Mouse (Mus musculus) heart, embryonic 16.5 days (tissue): ENCODE results near the gene Slc1a4. TPM values are rescaled to one million over a fixed set of nuclear protein-coding genes. Genes with fewer than 3 reads are reported as not detected.

ENCODE experiments used
- ATAC-seq: fragments of 200-750 bp; cut with Nextera tagmentation; replicated peaks from 2 replicates; pipeline ENCODE4 v1.8.0; 2017; ENCODE audit warnings: moderate number of reproducible peaks; ENCODE audit not compliant: insufficient read depth, low FRiP score; ENCODE audit errors: extremely low read depth
- H3K27ac ChIP-seq: fragments of 300-500 bp; sonication (generic); 2 replicates; pipeline ENCODE4 v1.5.1; 2014; ENCODE audit warnings: mild to moderate bottlenecking, low read length, control low read depth, moderate library complexity
- H3K27me3 ChIP-seq: fragments of 300-500 bp; sonication (generic); 2 replicates; pipeline ENCODE4 v1.6.1; 2014; ENCODE audit warnings: low read length, mixed read lengths; ENCODE audit not compliant: control insufficient read depth, insufficient read depth
- H3K36me3 ChIP-seq: fragments of 300-500 bp; sonication (generic); 2 replicates; pipeline ENCODE4 v1.6.1; 2014; ENCODE audit not compliant: control insufficient read depth, insufficient read depth
- H3K4me1 ChIP-seq: fragments of 300-500 bp; sonication (generic); 2 replicates; pipeline ENCODE4 v1.6.1; 2014; ENCODE audit warnings: low read length, mixed read lengths; ENCODE audit not compliant: control insufficient read depth, insufficient read depth
- H3K4me2 ChIP-seq: fragments of 300-500 bp; sonication (generic); 2 replicates; pipeline ENCODE4 v1.6.1; 2014; ENCODE audit warnings: low read depth, mild to moderate bottlenecking, control low read depth, low read length
- H3K4me3 ChIP-seq: fragments of 300-500 bp; sonication (generic); 2 replicates; pipeline ENCODE4 v1.5.1; 2014; ENCODE audit warnings: mild to moderate bottlenecking, control low read depth, low read length
- H3K9ac ChIP-seq: fragments of 300-500 bp; sonication (generic); 2 replicates; pipeline ENCODE4 v1.6.1; 2014; ENCODE audit warnings: low read length, control low read depth
- H3K9me3 ChIP-seq: fragments of 300-500 bp; sonication (generic); replicated peaks from 2 replicates; pipeline ENCODE4 v1.6.1; 2016; ENCODE audit warnings: low read length; ENCODE audit not compliant: control insufficient read depth
- WGBS: fragments of 180-500 bp; shearing (Covaris S2); extraction: QIAGEN DNeasy Blood & Tissue Kit; methylation state at CpG from one replicate; pipeline ENCODE4 v1.1.7; 2014; 5-methylcytosine and 5-hydroxymethylcytosine counted together
- polyA plus RNA-seq: library from polyadenylated mRNA; unstranded; fragments of >200 nt; fragmentation: Nextera tagmentation; extraction: Ambion mirVana; gene quantifications from 2 replicates; pipeline ENCODE4 v1.2.1, GENCODE M21; 2015

Slc1a4 gene
- polyA plus RNA-seq, 1 experiment from 2014 or later: 8.3 TPM

DNA sequence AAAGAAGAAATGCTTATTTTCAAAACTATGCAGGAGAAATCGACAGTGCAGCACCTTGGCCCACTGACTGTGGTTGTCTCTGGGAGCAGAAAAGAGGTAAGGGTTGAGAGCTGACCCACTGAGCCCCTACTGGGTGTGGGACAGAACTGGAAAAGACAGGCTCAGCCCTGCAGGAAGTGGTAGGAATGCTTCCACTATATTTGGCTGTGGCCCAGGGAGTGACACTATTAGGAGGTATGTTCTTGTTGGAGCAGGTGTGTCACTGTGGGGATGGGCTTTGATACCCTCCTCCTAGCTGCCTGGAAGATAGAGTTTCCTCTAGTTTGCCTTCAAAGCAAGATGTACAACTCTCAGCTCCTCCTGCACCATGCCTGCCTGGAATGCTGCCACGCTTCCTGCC is 16.0 kb upstream of the Slc1a4 start:
- peaks cover 2% of the 10 kb centered on the region; the same call in 1 of the 2 replicates for H3K9me3 ChIP-seq
- H3K9ac ChIP-seq: no peak overlapping the region
- H3K4me3 ChIP-seq: no peak overlapping the region
- no peak overlapping the region for H3K4me2 ChIP-seq
- H3K27ac ChIP-seq: no peak overlapping the region
- WGBS: 79% methylated on average over 2 of the region's 2 CpGs
- H3K4me1 ChIP-seq: peaks cover 8% of the 10 kb centered on the region
- no peaks in the 10 kb centered on the region for H3K36me3 ChIP-seq
- no peaks in the 10 kb centered on the region for H3K27me3 ChIP-seq
- ATAC-seq: no peak

DNA sequence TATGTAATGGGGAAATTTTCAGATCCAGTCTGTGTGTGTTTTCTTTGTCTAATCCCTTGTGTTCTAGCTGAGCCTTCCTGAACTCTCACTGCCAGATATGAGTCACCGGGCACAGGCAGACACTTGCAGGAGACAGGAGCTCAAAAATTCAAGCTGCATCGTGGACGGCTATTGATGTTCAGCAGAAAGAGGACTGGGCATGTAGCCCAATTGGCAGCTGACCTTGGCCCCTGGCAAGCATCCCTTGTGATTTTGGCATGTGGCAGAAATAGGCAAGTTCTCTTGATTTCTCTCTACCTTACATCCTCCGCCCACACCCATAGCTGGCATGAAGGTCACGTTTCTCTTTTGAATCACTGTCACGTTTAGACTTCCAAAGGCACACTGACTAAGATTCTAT is 15.0 kb upstream of the Slc1a4 start:
- Histone ChIP-seq H3K9me3 (peaks cover 2% of the 10 kb centered on the region; the same call in 1 of the 2 replicates), H3K27ac (peak overlapping the region; percentile 72; the same call in 1 of the 2 replicates), H3K4me3 (no peak overlapping the region), H3K27me3 (no peaks in the 10 kb centered on the region), H3K9ac (no peak overlapping the region), H3K4me2 (peak overlapping the region; percentile 17; the same call in 1 of the 2 replicates), H3K36me3 (no peaks in the 10 kb centered on the region), H3K4me1 (peaks cover 8% of the 10 kb centered on the region)
- 32% methylated on average over 6 of the region's 6 CpGs for WGBS
- peak; percentile 80 for ATAC-seq

DNA sequence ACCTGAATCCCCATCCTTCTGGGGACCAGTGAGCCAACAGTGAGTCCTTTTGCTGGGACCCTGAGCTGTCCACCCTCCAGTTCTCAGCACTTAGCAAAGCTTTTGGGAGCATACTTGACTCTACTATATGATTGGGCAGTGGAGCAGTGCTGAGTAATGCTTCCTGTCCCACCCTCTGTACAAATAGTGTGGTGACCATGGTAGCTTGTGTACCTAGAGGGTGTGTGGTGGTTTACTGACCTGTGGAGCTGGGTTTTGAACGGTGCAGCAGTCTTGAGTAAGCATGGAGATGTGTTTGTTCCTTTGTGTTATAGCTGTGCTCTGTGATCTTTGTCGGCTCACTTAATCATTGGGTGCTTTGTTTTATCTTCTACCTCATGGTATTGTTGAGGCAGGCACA is 13.9 kb upstream of the Slc1a4 start:
- Histone ChIP-seq H3K9me3 (peaks cover 2% of the 10 kb centered on the region; the same call in 1 of the 2 replicates), H3K4me3 (no peak overlapping the region), H3K9ac (no peak overlapping the region), H3K27ac (no peak overlapping the region), H3K4me2 (no peak overlapping the region), H3K27me3 (no peaks in the 10 kb centered on the region), H3K4me1 (peaks cover 8% of the 10 kb centered on the region), H3K36me3 (no peaks in the 10 kb centered on the region)
- ATAC-seq: no peak
- WGBS: 70% methylated on average over 2 of the region's 2 CpGs

DNA sequence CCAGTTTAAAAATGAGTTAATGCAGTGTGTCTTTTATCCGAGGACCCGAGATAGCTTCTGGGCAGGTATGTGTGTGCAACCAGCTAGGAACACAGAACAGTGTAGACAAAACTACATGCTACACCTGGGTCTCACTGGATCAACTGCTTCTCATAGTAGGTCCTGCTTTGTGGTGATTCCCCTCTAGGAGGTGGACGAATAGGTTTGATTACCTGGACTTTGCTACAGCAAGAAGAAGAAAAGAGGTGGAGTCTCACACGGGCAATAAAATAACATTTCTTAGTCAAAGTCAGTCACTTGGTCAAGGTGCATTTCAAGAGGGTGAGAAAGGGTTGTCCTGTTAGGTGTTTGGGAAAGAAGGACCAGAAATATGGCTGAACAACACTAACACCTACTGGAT is 11.4 kb upstream of the Slc1a4 start:
- WGBS: 90% methylated on average over 4 of the region's 4 CpGs
- no peak overlapping the region for H3K9ac ChIP-seq

DNA sequence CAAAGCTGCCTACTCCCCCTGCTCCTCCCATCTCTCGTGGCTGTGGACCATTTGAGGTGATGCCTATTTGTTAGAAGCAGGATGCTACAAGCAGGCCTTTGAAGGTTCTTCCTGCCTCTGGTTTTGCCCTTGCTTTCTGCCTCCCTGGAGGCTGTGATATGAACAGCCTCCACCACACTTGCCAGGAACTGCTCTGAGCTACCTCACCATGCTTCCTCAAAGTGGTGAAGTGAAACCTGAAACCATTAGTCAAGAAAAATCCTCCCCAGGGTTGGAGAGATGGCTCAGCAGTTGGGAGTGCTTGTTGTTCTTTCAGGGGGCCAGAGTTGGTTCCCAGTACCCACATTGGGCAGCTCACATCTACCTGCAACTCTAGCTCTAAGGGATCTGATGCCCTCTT is 9.1 kb upstream of the Slc1a4 start:
- 53% methylated on average over 1 of the region's 1 CpGs for WGBS
- no peak overlapping the region for H3K4me3 ChIP-seq
- no peak for ATAC-seq

More for the DNA sequence above, 11.4 kb upstream of the Slc1a4 start:
- H3K4me3 ChIP-seq: no peak overlapping the region
- H3K36me3 ChIP-seq: no peaks in the 10 kb centered on the region
- peaks cover 8% of the 10 kb centered on the region for H3K4me1 ChIP-seq
- H3K27me3 ChIP-seq: no peaks in the 10 kb centered on the region
- peaks cover 2% of the 10 kb centered on the region; the same call in 1 of the 2 replicates for H3K9me3 ChIP-seq
- ATAC-seq: no peak
- H3K27ac ChIP-seq: no peak overlapping the region
- H3K4me2 ChIP-seq: no peak overlapping the region

DNA sequence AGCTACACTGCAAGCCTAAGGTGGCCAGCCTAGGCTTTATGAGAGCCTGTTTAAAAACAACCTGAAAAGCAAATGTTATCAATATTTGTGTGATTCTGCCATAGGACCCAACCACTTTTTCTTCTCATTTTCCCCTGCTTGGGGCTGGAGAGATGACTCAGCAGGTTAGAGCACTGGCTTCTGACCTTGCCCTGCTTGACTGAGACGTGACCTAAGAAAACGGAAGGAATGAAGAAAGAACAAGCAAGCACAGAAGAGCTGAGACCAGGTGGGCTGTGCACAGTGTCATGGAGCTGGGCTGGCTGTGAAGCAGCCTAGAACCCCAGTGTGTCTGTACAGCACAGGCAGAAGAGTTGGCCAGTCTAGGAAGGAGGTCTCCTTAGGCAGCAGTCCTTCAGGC is 6.2 kb upstream of the Slc1a4 start:
- Histone ChIP-seq H3K9ac (no peak overlapping the region), H3K27me3 (no peaks in the 10 kb centered on the region), H3K4me1 (peaks cover 3% of the 10 kb centered on the region; the same call in 1 of the 2 replicates), H3K4me2 (no peak overlapping the region), H3K4me3 (no peak overlapping the region), H3K27ac (no peak overlapping the region), H3K36me3 (no peaks in the 10 kb centered on the region), H3K9me3 (no peaks in the 10 kb centered on the region)
- ATAC-seq: no peak
- 65% methylated on average over 2 of the region's 2 CpGs for WGBS

More for the DNA sequence above, 9.1 kb upstream of the Slc1a4 start:
- Histone ChIP-seq H3K9me3 (no peaks in the 10 kb centered on the region), H3K27me3 (no peaks in the 10 kb centered on the region), H3K4me2 (no peak overlapping the region), H3K4me1 (no peaks in the 10 kb centered on the region), H3K36me3 (no peaks in the 10 kb centered on the region), H3K27ac (no peak overlapping the region), H3K9ac (no peak overlapping the region)

DNA sequence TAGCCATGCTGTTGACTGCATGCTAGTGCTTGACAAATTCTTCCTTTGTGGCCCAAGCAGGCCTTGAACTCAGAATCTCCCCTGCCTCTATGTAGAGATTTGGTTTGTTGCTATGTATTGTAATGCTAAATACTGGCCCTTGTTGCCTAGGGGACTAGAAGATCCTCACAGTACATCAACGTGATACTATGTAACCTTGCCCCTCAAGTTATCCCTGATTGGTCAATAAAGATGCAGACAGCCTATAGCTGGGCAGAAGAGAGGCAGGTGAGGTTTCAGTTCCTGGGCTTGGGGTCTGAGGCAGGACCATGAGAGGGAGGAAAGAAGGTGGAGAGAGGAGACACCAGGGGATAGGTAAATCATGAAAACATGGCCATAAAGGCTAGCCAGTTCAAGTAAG is 1.8 kb upstream of the Slc1a4 start:
- peaks cover 9% of the 10 kb centered on the region for H3K4me1 ChIP-seq
- H3K9ac ChIP-seq: no peak overlapping the region
- no peaks in the 10 kb centered on the region for H3K36me3 ChIP-seq
- WGBS: 46% methylated on average over 1 of the region's 1 CpGs
- no peaks in the 10 kb centered on the region for H3K27me3 ChIP-seq
- no peak overlapping the region for H3K4me3 ChIP-seq
- no peak overlapping the region for H3K4me2 ChIP-seq
- no peak overlapping the region for H3K27ac ChIP-seq
- no peak for ATAC-seq
- no peaks in the 10 kb centered on the region for H3K9me3 ChIP-seq

DNA sequence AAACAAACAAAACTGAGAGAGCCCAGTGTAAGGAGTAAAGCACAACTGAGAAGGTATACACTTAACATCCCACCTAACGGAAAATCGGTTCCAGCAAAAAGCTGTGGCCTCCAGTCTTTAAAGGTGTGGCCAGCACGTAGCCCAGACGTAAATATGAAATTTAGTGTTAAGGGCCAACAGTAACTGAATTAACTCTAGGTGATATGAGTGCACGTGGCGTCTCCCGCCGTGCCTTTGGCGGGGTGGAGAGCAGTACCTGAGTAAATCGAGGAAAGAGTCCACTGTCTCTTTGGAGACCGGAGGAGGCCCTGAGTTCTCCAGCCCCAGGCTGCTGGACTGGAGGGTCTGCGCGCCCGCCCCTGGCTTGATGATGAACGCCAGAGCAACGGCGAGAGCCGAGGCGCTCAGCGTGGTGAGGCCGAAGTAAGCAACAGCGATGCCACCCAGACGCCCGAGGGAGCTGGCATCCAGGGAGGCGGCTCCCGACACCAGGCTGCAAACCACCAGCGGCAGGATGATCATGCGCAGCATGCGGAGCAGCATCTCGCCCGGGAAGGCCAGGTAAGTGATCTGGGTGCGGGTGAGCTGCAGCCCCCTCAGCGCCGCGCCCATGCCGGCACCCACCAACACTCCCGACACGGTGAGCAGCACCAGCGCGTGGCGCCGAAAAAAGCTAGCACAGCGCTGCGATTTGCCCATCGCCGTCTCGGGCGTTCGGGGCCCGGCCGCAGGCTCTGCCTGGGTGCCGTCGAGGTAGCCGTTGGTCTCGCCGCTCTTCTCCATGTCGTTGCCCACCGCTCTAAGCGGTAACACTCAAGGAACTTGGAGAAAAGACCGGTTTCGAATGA is 599 bp downstream of the Slc1a4 start:
- H3K4me2 ChIP-seq: peak overlapping the region; percentile 99
- peak overlapping the region; percentile 77 for H3K4me3 ChIP-seq
- H3K27me3 ChIP-seq: peaks cover 4% of the 10 kb centered on the region; the same call in 1 of the 2 replicates
- WGBS: 2% methylated on average over 61 of the region's 61 CpGs
- peaks cover 9% of the 10 kb centered on the region for H3K4me1 ChIP-seq
- ATAC-seq: no peak
- no peaks in the 10 kb centered on the region for H3K36me3 ChIP-seq
- H3K9ac ChIP-seq: peak overlapping the region; percentile 89
- peak overlapping the region; percentile 95 for H3K27ac ChIP-seq
- no peaks in the 10 kb centered on the region for H3K9me3 ChIP-seq

DNA sequence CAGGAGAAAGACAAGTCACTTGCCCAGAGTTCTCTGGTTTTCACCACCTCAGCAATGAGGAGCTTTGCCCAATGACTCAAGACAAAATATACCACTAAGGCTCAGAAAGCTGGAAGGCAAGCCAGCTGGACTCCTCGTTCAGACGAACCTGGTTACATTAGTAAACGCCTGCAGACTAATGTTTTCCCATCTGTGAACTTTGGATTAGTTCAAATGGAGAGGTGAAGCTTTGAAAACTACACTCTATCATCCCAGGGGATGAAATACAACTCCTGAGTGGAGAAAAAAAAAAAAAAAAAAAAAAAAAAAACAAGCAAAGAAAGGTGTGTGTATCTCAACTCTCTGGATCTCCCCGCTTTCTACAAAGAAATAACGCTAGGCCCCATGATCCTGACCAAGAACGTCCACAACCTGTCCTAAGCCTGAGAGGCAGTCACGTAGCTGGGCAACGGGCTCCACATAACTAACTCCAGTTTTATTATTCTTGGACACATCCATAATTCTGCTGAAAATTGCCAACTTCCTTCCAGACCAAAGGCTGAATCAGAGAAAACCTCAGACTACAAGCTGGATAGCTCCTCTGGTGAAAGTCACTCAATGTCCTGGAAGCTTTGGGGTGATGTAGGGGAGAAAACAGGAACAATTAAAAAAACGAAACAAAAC is 1.4 kb downstream of the Slc1a4 start:
- H3K27me3 ChIP-seq: peaks cover 4% of the 10 kb centered on the region; the same call in 1 of the 2 replicates
- peaks cover 17% of the 10 kb centered on the region for H3K4me1 ChIP-seq
- no peak overlapping the region for H3K27ac ChIP-seq
- ATAC-seq: no peak
- H3K9me3 ChIP-seq: no peaks in the 10 kb centered on the region
- H3K36me3 ChIP-seq: no peaks in the 10 kb centered on the region
- H3K4me2 ChIP-seq: peak overlapping the region; percentile 99
- peak overlapping the region; percentile 77 for H3K4me3 ChIP-seq
- 61% methylated on average over 9 of the region's 9 CpGs for WGBS
- H3K9ac ChIP-seq: no peak overlapping the region; the same call in 1 of the 2 replicates
